Mouse (Mus musculus): Measurements from ENCODE around the gene Trank1. TPM values are rescaled to one million over a fixed set of nuclear protein-coding genes. Genes with fewer than 3 reads are reported as not detected.

Gene Trank1
- polyA plus RNA-seq, 1 experiment, result not detected

- Histone ChIP-seq H3K27me3 (ENCODE audit: control insufficient read depth, insufficient read depth, insufficient read length) (no peaks in the 10 kb centered on the region), H3K4me2 (ENCODE audit: low read depth) (no peak overlapping the region), H3K4me3 (no peak overlapping the region), H3ac (ENCODE audit: control insufficient read depth, insufficient read length) (no peak overlapping the region), H3K79me2 (ENCODE audit: control insufficient read depth, insufficient read depth) (no peaks in the 10 kb centered on the region), H3K36me3 (ENCODE audit: control insufficient read depth, insufficient read depth) (no peaks in the 10 kb centered on the region)
- no peak for TF ChIP-seq TCF12 (IDR thresholded peaks at IDR 0.05; ENCODE audit: insufficient read depth, poor library complexity, severe bottlenecking)
- no peak for TF ChIP-seq REST (IDR thresholded peaks at IDR 0.05; ENCODE audit: insufficient read depth, insufficient read length)
- no peak for TF ChIP-seq TCF3 (IDR thresholded peaks at IDR 0.05; ENCODE audit: insufficient read length, low read depth)
- no peak for TF ChIP-seq SRF (IDR thresholded peaks at IDR 0.05; ENCODE audit: control insufficient read depth, insufficient read length, low read depth)
- no peak for TF ChIP-seq CEBPB (IDR thresholded peaks at IDR 0.05; ENCODE audit: insufficient read depth, poor library complexity, severe bottlenecking)
- no peak for TF ChIP-seq USF1 (IDR thresholded peaks at IDR 0.05; ENCODE audit: low read depth)
- no peak for TF ChIP-seq POLR2AphosphoS2 (IDR thresholded peaks at IDR 0.05; ENCODE audit: insufficient read length, low read depth)
Measured at GRCm38 (mm10) chr9:111427891-111428555, 116.5 kb downstream of the Trank1 start.

GRCm38 (mm10) chr9:111428698-111429362 lies 117.3 kb downstream of the Trank1 start:
- Histone ChIP-seq H3K4me3 (no peak overlapping the region), H3K27me3 (ENCODE audit: control insufficient read depth, insufficient read depth, insufficient read length) (no peaks in the 10 kb centered on the region), H3K4me2 (ENCODE audit: low read depth) (no peak overlapping the region), H3ac (ENCODE audit: control insufficient read depth, insufficient read length) (no peak overlapping the region), H3K79me2 (ENCODE audit: control insufficient read depth, insufficient read depth) (no peaks in the 10 kb centered on the region), H3K36me3 (ENCODE audit: control insufficient read depth, insufficient read depth) (no peaks in the 10 kb centered on the region)
- no peak for TF ChIP-seq POLR2AphosphoS2 (IDR thresholded peaks at IDR 0.05; ENCODE audit: insufficient read length, low read depth)
- no peak for TF ChIP-seq MYOG (IDR thresholded peaks at IDR 0.05; ENCODE audit: control insufficient read depth in 1 of 3, insufficient read depth in 1 of 3, insufficient read length in 2 of 3, low read depth in 2 of 3)

GRCm38 (mm10) chr9:111429363-111429750 lies 117.8 kb downstream of the Trank1 start:
- Histone ChIP-seq H3K4me2 (ENCODE audit: low read depth) (no peak overlapping the region), H3K4me3 (no peak overlapping the region), H3K79me2 (ENCODE audit: control insufficient read depth, insufficient read depth) (no peaks in the 10 kb centered on the region), H3K36me3 (ENCODE audit: control insufficient read depth, insufficient read depth) (no peaks in the 10 kb centered on the region), H3K27me3 (ENCODE audit: control insufficient read depth, insufficient read depth, insufficient read length) (no peaks in the 10 kb centered on the region), H3ac (ENCODE audit: control insufficient read depth, insufficient read length) (no peak overlapping the region)
- TF ChIP-seq POLR2AphosphoS2 (IDR thresholded peaks at IDR 0.05; ENCODE audit: insufficient read length, low read depth) (no peak), CEBPB (IDR thresholded peaks at IDR 0.05; ENCODE audit: insufficient read depth, poor library complexity, severe bottlenecking) (no peak), POLR2A (IDR thresholded peaks at IDR 0.05; ENCODE audit: insufficient read length, low read depth) (no peak), TCF3 (IDR thresholded peaks at IDR 0.05; ENCODE audit: insufficient read length, low read depth) (no peak), SRF (IDR thresholded peaks at IDR 0.05; ENCODE audit: control insufficient read depth, insufficient read length, low read depth) (no peak), USF1 (IDR thresholded peaks at IDR 0.05; ENCODE audit: low read depth) (no peak), MYOG (IDR thresholded peaks at IDR 0.05; ENCODE audit: control insufficient read depth in 1 of 3, insufficient read depth in 1 of 3, insufficient read length in 2 of 3, low read depth in 2 of 3) (no peak), MAX (IDR thresholded peaks at IDR 0.05; ENCODE audit: low read depth) (no peak), E2F4 (IDR thresholded peaks at IDR 0.05; ENCODE audit: insufficient read depth) (no peak), TCF12 (IDR thresholded peaks at IDR 0.05; ENCODE audit: insufficient read depth, poor library complexity, severe bottlenecking) (no peak), MYOD1 (IDR thresholded peaks at IDR 0.05; ENCODE audit: control insufficient read depth in 1 of 3, insufficient read length in 2 of 3, low read depth in 2 of 3) (no peak), REST (IDR thresholded peaks at IDR 0.05; ENCODE audit: insufficient read depth, insufficient read length) (no peak)

- Histone ChIP-seq H3K4me3 (no peak overlapping the region), H3K4me2 (ENCODE audit: low read depth) (no peak overlapping the region), H3ac (ENCODE audit: control insufficient read depth, insufficient read length) (no peak overlapping the region), H3K27me3 (ENCODE audit: control insufficient read depth, insufficient read depth, insufficient read length) (peaks cover 16% of the 10 kb centered on the region), H3K79me2 (ENCODE audit: control insufficient read depth, insufficient read depth) (no peaks in the 10 kb centered on the region), H3K36me3 (ENCODE audit: control insufficient read depth, insufficient read depth) (no peaks in the 10 kb centered on the region)
- TF ChIP-seq CEBPB (IDR thresholded peaks at IDR 0.05; ENCODE audit: insufficient read depth, poor library complexity, severe bottlenecking) (no peak), MYOG (IDR thresholded peaks at IDR 0.05; ENCODE audit: control insufficient read depth in 1 of 3, insufficient read depth in 1 of 3, insufficient read length in 2 of 3, low read depth in 2 of 3) (no peak)
Measured at GRCm38 (mm10) chr9:111435429-111435828, 123.9 kb downstream of the Trank1 start.

GRCm38 (mm10) chr9:111438904-111439835 lies 127.6 kb downstream of the Trank1 start, which contains the start of gene Dclk3:
Gene Dclk3, plus strand, starts transcription at chr9:111439081.
- no peak for TF ChIP-seq REST (IDR thresholded peaks at IDR 0.05; ENCODE audit: insufficient read depth, insufficient read length)
- no peak for TF ChIP-seq CEBPB (IDR thresholded peaks at IDR 0.05; ENCODE audit: insufficient read depth, poor library complexity, severe bottlenecking)
- no peak for TF ChIP-seq SRF (IDR thresholded peaks at IDR 0.05; ENCODE audit: control insufficient read depth, insufficient read length, low read depth)
- no peak for TF ChIP-seq POLR2AphosphoS2 (IDR thresholded peaks at IDR 0.05; ENCODE audit: insufficient read length, low read depth)
- TF ChIP-seq MYOG (IDR thresholded peaks at IDR 0.05; ENCODE audit: control insufficient read depth in 1 of 3, insufficient read depth in 1 of 3, insufficient read length in 2 of 3, low read depth in 2 of 3), result no peak
- no peak for TF ChIP-seq POLR2A (IDR thresholded peaks at IDR 0.05; ENCODE audit: insufficient read length, low read depth)
- TF ChIP-seq E2F4 (IDR thresholded peaks at IDR 0.05; ENCODE audit: insufficient read depth), result no peak
- no peak for TF ChIP-seq TCF3 (IDR thresholded peaks at IDR 0.05; ENCODE audit: insufficient read length, low read depth)
- TF ChIP-seq MAX (IDR thresholded peaks at IDR 0.05; ENCODE audit: low read depth), result no peak
- no peak for TF ChIP-seq TCF12 (IDR thresholded peaks at IDR 0.05; ENCODE audit: insufficient read depth, poor library complexity, severe bottlenecking)
- TF ChIP-seq USF1 (IDR thresholded peaks at IDR 0.05; ENCODE audit: low read depth), result no peak
- no peak for TF ChIP-seq MYOD1 (IDR thresholded peaks at IDR 0.05; ENCODE audit: control insufficient read depth in 1 of 3, insufficient read length in 2 of 3, low read depth in 2 of 3)
- Histone ChIP-seq H3ac (ENCODE audit: control insufficient read depth, insufficient read length) (no peak within 1 kb of the TSS), H3K4me3 (no peak within 1 kb of the TSS), H3K4me2 (ENCODE audit: low read depth) (no peak within 1 kb of the TSS), H3K79me2 (ENCODE audit: control insufficient read depth, insufficient read depth) (no peaks in the 10 kb centered on the region), H3K36me3 (ENCODE audit: control insufficient read depth, insufficient read depth) (no peaks in the 10 kb centered on the region), H3K27me3 (ENCODE audit: control insufficient read depth, insufficient read depth, insufficient read length) (peaks cover 19% of the 10 kb centered on the region)
